Mouse (Mus musculus) ovary, adult 10 weeks (tissue): Measurements from ENCODE around the gene Fig4. TPM values are rescaled to one million over a fixed set of nuclear protein-coding genes. Genes with fewer than 3 reads are reported as not detected.

ENCODE experiments used
- polyA plus RNA-seq: library from polyadenylated mRNA; stranded (reverse); fragments of 350-450 nt; fragmentation: Illumina TruSeq; extraction: RNeasy Lipid Tissue Mini Kit (QIAGEN cat#74804); gene quantifications from one replicate; pipeline ENCODE4 v1.2.3, GENCODE M21; 2014

Fig4 gene
- polyA plus RNA-seq = 42.0 TPM

DNA sequence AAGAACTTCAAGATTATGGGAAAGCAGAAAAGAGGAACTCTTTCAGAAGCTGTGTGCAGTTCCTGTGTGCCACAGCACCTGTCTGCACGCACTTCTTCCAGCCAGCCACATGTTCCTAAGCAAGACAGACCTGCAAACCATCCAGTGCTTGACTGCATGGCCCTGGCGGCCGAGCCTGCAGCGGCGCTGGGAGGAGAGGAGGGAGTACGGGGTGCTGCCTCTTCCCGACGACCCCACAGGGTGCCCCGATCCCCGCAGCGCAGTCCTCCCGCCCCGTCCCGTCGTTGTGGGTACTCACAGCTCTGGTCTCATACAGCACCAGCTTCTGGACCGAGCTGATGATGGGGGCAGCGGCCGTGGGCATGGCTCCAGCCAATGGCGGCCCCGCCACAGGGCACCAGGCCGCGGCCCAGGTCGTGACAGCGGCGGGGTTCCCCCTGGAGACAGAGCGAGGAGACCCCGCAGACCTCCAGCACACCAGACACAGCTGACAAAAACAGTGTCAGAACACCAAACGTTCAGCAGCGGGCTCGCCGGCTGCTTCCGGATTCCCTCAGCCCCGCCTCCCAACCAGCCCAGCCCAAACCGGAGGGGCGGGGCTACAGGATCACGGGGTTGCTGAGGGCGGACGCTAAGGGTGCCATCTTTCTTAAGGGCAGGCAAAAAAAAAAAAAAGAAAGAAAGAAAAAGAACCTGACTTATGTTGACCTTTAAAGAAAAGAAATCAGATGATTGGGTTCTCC, at the start of gene Fig4:
Gene Fig4 (minus strand): TSS at position 572 of the 743 bp plus-strand sequence.

GRCm38 (mm10) chr10:41303639-41304444, 782 bp upstream of the Fig4 start, which contains the start of gene Ak9:
Gene Ak9, plus strand, starts transcription at chr10:41303980.

Other genes with a start within 250 kb of the Fig4 start
- gene Gpr6, start 231.0 kb downstream of the Fig4 start, polyA plus RNA-seq = not detected
- gene Ak9, start 720 bp upstream of the Fig4 start, polyA plus RNA-seq = 2.9 TPM
- gene Zbtb24, start 147.1 kb upstream of the Fig4 start, polyA plus RNA-seq = 10.2 TPM
- 2.2 TPM for gene Mical1, start 173.1 kb upstream of the Fig4 start, polyA plus RNA-seq
- 1.4 TPM for gene Smpd2, start 187.1 kb upstream of the Fig4 start, polyA plus RNA-seq
- gene Ppil6, start 187.2 kb upstream of the Fig4 start, polyA plus RNA-seq = 9.2 TPM
- 1,026 TPM for gene Cd164, start 216.2 kb upstream of the Fig4 start, polyA plus RNA-seq